ENCODE assay signal across 7 mouse cellular contexts in the genomic region with DNA sequence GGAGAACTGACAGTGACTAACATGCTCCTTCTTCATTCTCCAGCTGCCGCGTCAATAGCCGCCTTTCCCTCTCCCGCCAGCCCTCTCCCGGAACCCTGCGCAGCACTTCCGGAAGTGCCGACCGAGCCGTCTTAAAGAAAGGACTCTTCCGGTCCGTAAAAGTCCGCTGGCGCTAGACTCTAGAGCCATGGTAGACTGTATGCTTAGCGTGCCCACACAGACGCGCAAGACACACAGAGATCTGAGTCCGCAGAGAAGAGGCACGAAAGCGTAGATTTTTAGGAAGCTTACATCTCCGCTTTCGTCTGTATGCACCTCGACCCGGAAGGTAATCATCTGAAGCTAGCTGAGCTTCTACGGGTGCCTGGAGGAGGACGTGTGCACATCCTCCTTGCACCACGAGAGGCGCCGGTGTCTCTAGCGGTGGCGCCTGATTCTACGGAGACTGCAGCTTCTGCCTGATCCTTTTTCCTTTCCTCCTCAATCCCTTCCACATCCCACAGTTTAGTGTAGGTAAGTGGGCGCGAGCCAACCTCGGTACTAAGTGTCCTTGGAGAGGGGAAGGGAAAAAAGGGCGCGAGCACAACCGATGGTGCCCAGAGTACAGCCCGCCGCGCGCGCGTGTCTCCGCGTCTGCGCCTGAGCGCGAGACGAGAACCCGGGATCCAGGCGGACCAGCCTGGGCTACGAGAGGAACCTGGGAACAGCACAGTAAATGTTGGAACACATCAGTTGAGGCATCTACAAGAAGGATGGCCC. TPM values are rescaled to one million over a fixed set of nuclear protein-coding genes. Genes with fewer than 3 reads are reported as not detected.
DNase-seq lines count a peak whose midpoint lies in the region; ATAC-seq lines count a peak whose summit lies in the region.

TSS of gene Nudt5 (plus strand) at position 147 of the 759 bp plus-strand sequence.
TSS of gene Cdc123 (minus strand) at position 292 of the 759 bp plus-strand sequence.

- DNase-seq in adrenal gland, adult 2 months: peak; percentile 91
- peak; percentile 78 for DNase-seq in embryo, embryonic 11.5 days (ENCODE audit: low read depth, low spot score)
- DNase-seq in gastrocnemius, postnatal 36 days: peak; percentile 76 to 83
- DNase-seq in left cerebral cortex, postnatal 25 days (ENCODE audit: low spot score in 2 of 2): peak; percentile 95 to 96
- DNase-seq in midbrain, embryonic 10.5 days (ENCODE audit: low spot score): peak; percentile 89
- peak; percentile 76 for DNase-seq in right cerebral cortex, postnatal 4 days

- H3K4me3 ChIP-seq in intestine, embryonic 15.5 days (replicated peaks): peak within 1 kb of the TSS; percentile 63
- peak within 1 kb of the TSS; percentile 69 for H3K4me3 ChIP-seq in midbrain, embryonic 10.5 days

- H3K4me1 ChIP-seq in intestine, embryonic 15.5 days (replicated peaks): 0 out of 2 replicates have a peak, but pooled peaks cover 5% of the 10 kb centered on the region
- H3K4me1 ChIP-seq in midbrain, embryonic 10.5 days: peaks cover 14% of the 10 kb centered on the region

- H3K27me3 ChIP-seq in intestine, embryonic 15.5 days (replicated peaks): no peaks in the 10 kb centered on the region
- no peaks in the 10 kb centered on the region for H3K27me3 ChIP-seq in midbrain, embryonic 10.5 days (ENCODE audit: low read depth, poor library complexity, severe bottlenecking)

- under 1% methylated on average over 53 of the region's 53 CpGs for WGBS in intestine, embryonic 15.5 days
- under 1% methylated on average over 53 of the region's 53 CpGs for WGBS in midbrain, embryonic 10.5 days

- peak within 1 kb of the TSS; percentile 87 for H3K9ac ChIP-seq in intestine, embryonic 15.5 days

- H3K4me2 ChIP-seq in intestine, embryonic 15.5 days (replicated peaks): peak within 1 kb of the TSS; percentile 61

- intact Hi-C loops in gastrocnemius, postnatal 36 days (cut with DNase I): no loop called here
- intact Hi-C loops in left cerebral cortex, postnatal 25 days (cut with DNase I): no loop called here

- H3K27ac ChIP-seq in intestine, embryonic 15.5 days: peak within 1 kb of the TSS; percentile 94
- H3K27ac ChIP-seq in midbrain, embryonic 10.5 days (replicated peaks): peak within 1 kb of the TSS; percentile 92

- peak; percentile 98 for ATAC-seq in intestine, embryonic 15.5 days

- no peaks in the 10 kb centered on the region for H3K9me3 ChIP-seq in intestine, embryonic 15.5 days
- H3K9me3 ChIP-seq in midbrain, embryonic 10.5 days (replicated peaks): no peaks in the 10 kb centered on the region

- H3K36me3 ChIP-seq in intestine, embryonic 15.5 days: peaks cover 19% of the 10 kb centered on the region
- H3K36me3 ChIP-seq in midbrain, embryonic 10.5 days: peaks cover 48% of the 10 kb centered on the region

RNA-seq across cellular contexts. Expression of gene Nudt5, which starts in this region (rescaled TPM):
- 10 to 100 TPM; 48.8 to 49.5 TPM for total RNA-seq in adrenal gland, adult 2 months (2021)
- 4.9 and 7.7 TPM in 2 replicates for polyA plus RNA-seq in adrenal gland, adult 2 months (2012; rRNA removed)
- total RNA-seq in gastrocnemius, postnatal 36 days (2021): 1 to 10 TPM; 3.4 to 4.6 TPM
- 70.4 and 73.2 TPM in 2 replicates for polyA plus RNA-seq in intestine, embryonic 15.5 days (2015; fragmentation: Nextera tagmentation; extraction: Ambion mirVana)
- 10 to 100 TPM; 23.8 to 25.7 TPM for total RNA-seq in left cerebral cortex, postnatal 25 days (2021)
- polyA plus RNA-seq in midbrain, embryonic 10.5 days (2016; fragmentation: Nextera tagmentation; extraction: Ambion mirVana): 99.1 and 123 TPM in 2 replicates

RNA-seq across cellular contexts. Expression of gene Cdc123, which starts in this region (rescaled TPM):
- 100 to 1,000 TPM; 122 to 154 TPM for total RNA-seq in adrenal gland, adult 2 months (2021)
- polyA plus RNA-seq in adrenal gland, adult 2 months (2012; rRNA removed): 21.7 and 31.2 TPM in 2 replicates
- 10 to 100 TPM; 65.9 to 75.8 TPM for total RNA-seq in gastrocnemius, postnatal 36 days (2021)
- 267 and 273 TPM in 2 replicates for polyA plus RNA-seq in intestine, embryonic 15.5 days (2015; fragmentation: Nextera tagmentation; extraction: Ambion mirVana)
- total RNA-seq in left cerebral cortex, postnatal 25 days (2021): 100 to 1,000 TPM; 137 to 140 TPM
- 418 and 428 TPM in 2 replicates for polyA plus RNA-seq in midbrain, embryonic 10.5 days (2016; fragmentation: Nextera tagmentation; extraction: Ambion mirVana)

Comparison
In these comparisons a context has a peak if more than half of its experiments do, and no peak if none do; other contexts are left out.
1. Peak in every context shown above with its lines: DNase-seq, ATAC-seq, H3K4me3 ChIP-seq and H3K27ac ChIP-seq.
2. RNA of gene Nudt5 (total RNA-seq): 48.8 to 49.5 TPM in adrenal gland, adult 2 months and 23.8 to 25.7 TPM in left cerebral cortex, postnatal 25 days; 3.4 to 4.6 TPM in gastrocnemius, postnatal 36 days; every median in the first group is over 4 times any median in the second.